In genomic region chr12:78203646-78204045, GRCm38 (mm10) we compare ENCODE assay signal across 31 mouse cellular contexts. TPM values are rescaled to one million over a fixed set of nuclear protein-coding genes. Genes with fewer than 3 reads are reported as not detected.
A peak's percentile ranks its signal among the peaks of the same experiment; 100 is the strongest.
DNase-seq lines count a peak whose midpoint lies in the region; ATAC-seq lines count a peak whose summit lies in the region.
"Had no signal": no experiment of that assay in that cellular context is flagged by ENCODE, and none has a peak within 500 bp of the region (broad histone marks: within the 10 kb centered on the region; RNA-seq: fewer than 3 reads in every experiment).

No protein-coding gene starts in this region.

- ATAC-seq in neural tube, embryonic 14.5 days (ENCODE audit: low read depth): peak; percentile 38; the same call in 1 of the 2 replicates
- ATAC-seq in neural tube, embryonic 15.5 days (ENCODE audit: low FRiP score): no peak
- ATAC-seq in hindbrain, embryonic 13.5 days (ENCODE audit: low FRiP score): no peak
- ATAC-seq: forebrain, embryonic 15.5 days; midbrain, embryonic 15.5 days had no signal

- 38% methylated on average over 5 of the region's 5 CpGs for WGBS in neural tube, embryonic 14.5 days
- WGBS in neural tube, embryonic 15.5 days: 41% methylated on average over 5 of the region's 5 CpGs
- 55% methylated on average over 5 of the region's 5 CpGs for WGBS in embryonic facial prominence, embryonic 10.5 days
- 58% methylated on average over 5 of the region's 5 CpGs for WGBS in limb, embryonic 10.5 days
- 48% methylated on average over 5 of the region's 5 CpGs for WGBS in hindbrain, embryonic 13.5 days

- H3K36me3 ChIP-seq in neural tube, embryonic 14.5 days (ENCODE audit: control insufficient read depth, insufficient read depth, low read length): no peaks in the 10 kb centered on the region
- no peaks in the 10 kb centered on the region for H3K36me3 ChIP-seq in neural tube, embryonic 15.5 days
- H3K36me3 ChIP-seq in embryonic facial prominence, embryonic 10.5 days (replicated peaks): no peaks in the 10 kb centered on the region
- H3K36me3 ChIP-seq in limb, embryonic 10.5 days: no peaks in the 10 kb centered on the region
- no peaks in the 10 kb centered on the region for H3K36me3 ChIP-seq in hindbrain, embryonic 13.5 days
- H3K36me3 ChIP-seq: embryonic facial prominence, embryonic 12.5 days; forebrain, embryonic 15.5 days; heart, embryonic 12.5 days; hindbrain, embryonic 10.5 days; lung, embryonic 15.5 days; midbrain, embryonic 15.5 days had no signal

- H3K27ac ChIP-seq in neural tube, embryonic 14.5 days (ENCODE audit: low read depth, low read length): no peak overlapping the region
- no peak overlapping the region for H3K27ac ChIP-seq in neural tube, embryonic 15.5 days (replicated peaks)
- H3K27ac ChIP-seq in embryonic facial prominence, embryonic 10.5 days (replicated peaks): no peak overlapping the region; the same call in 1 of the 2 replicates
- H3K27ac ChIP-seq in limb, embryonic 10.5 days: peak overlapping the region; percentile 56
- no peak overlapping the region for H3K27ac ChIP-seq in hindbrain, embryonic 13.5 days
- H3K27ac ChIP-seq: embryonic facial prominence, embryonic 12.5 days; forebrain, embryonic 15.5 days; hindbrain, embryonic 10.5 days; kidney, postnatal 0 days; liver, embryonic 14.5 days; lung, embryonic 15.5 days; midbrain, embryonic 15.5 days had no signal

- no peak overlapping the region for H3K9ac ChIP-seq in neural tube, embryonic 14.5 days (replicated peaks; ENCODE audit: low read depth, low read length)
- H3K9ac ChIP-seq in neural tube, embryonic 15.5 days (replicated peaks): no peak overlapping the region
- no peak overlapping the region for H3K9ac ChIP-seq in hindbrain, embryonic 13.5 days
- H3K9ac ChIP-seq: embryonic facial prominence, embryonic 12.5 days; forebrain, embryonic 15.5 days; heart, embryonic 12.5 days; liver, embryonic 14.5 days; lung, embryonic 15.5 days; midbrain, embryonic 15.5 days had no signal

- no peak overlapping the region for H3K4me2 ChIP-seq in neural tube, embryonic 14.5 days (ENCODE audit: low read depth, low read length)
- no peak overlapping the region for H3K4me2 ChIP-seq in neural tube, embryonic 15.5 days
- H3K4me2 ChIP-seq in hindbrain, embryonic 13.5 days: no peak overlapping the region
- H3K4me2 ChIP-seq: embryonic facial prominence, embryonic 12.5 days; forebrain, embryonic 15.5 days; heart, embryonic 12.5 days; lung, embryonic 15.5 days; midbrain, embryonic 15.5 days had no signal

- no peak overlapping the region for H3K4me3 ChIP-seq in neural tube, embryonic 14.5 days (ENCODE audit: low read depth, low read length)
- no peak overlapping the region for H3K4me3 ChIP-seq in neural tube, embryonic 15.5 days (replicated peaks)
- no peak overlapping the region for H3K4me3 ChIP-seq in embryonic facial prominence, embryonic 10.5 days
- H3K4me3 ChIP-seq in limb, embryonic 10.5 days: no peak overlapping the region
- no peak overlapping the region for H3K4me3 ChIP-seq in hindbrain, embryonic 13.5 days
- H3K4me3 ChIP-seq: embryonic facial prominence, embryonic 12.5 days; erythroblast, embryonic 14.5 days; forebrain, embryonic 15.5 days; heart, embryonic 12.5 days; hindbrain, embryonic 10.5 days; lung, embryonic 15.5 days; midbrain, embryonic 15.5 days; myocyte had no signal

- H3K4me1 ChIP-seq in neural tube, embryonic 14.5 days (ENCODE audit: control insufficient read depth, insufficient read depth, low read length): no peaks in the 10 kb centered on the region
- 0 out of 2 replicates have a peak, but pooled peaks cover 8% of the 10 kb centered on the region for H3K4me1 ChIP-seq in neural tube, embryonic 15.5 days
- peaks cover 6% of the 10 kb centered on the region for H3K4me1 ChIP-seq in embryonic facial prominence, embryonic 10.5 days
- H3K4me1 ChIP-seq in limb, embryonic 10.5 days: peaks cover 12% of the 10 kb centered on the region; the same call in 1 of the 2 replicates
- 0 out of 2 replicates have a peak, but pooled peaks cover 3% of the 10 kb centered on the region for H3K4me1 ChIP-seq in hindbrain, embryonic 13.5 days (replicated peaks)
- H3K4me1 ChIP-seq: embryonic facial prominence, embryonic 12.5 days; heart, embryonic 12.5 days; lung, embryonic 15.5 days; midbrain, embryonic 15.5 days had no signal

- no peaks in the 10 kb centered on the region for H3K9me3 ChIP-seq in neural tube, embryonic 14.5 days (ENCODE audit: control insufficient read depth, low read length)
- no peaks in the 10 kb centered on the region for H3K9me3 ChIP-seq in neural tube, embryonic 15.5 days (replicated peaks)
- no peaks in the 10 kb centered on the region for H3K9me3 ChIP-seq in embryonic facial prominence, embryonic 10.5 days
- no peaks in the 10 kb centered on the region for H3K9me3 ChIP-seq in limb, embryonic 10.5 days (replicated peaks)
- no peaks in the 10 kb centered on the region for H3K9me3 ChIP-seq in hindbrain, embryonic 13.5 days
- H3K9me3 ChIP-seq: embryonic facial prominence, embryonic 12.5 days; forebrain, embryonic 15.5 days; heart, embryonic 12.5 days; hindbrain, embryonic 10.5 days; lung, embryonic 15.5 days; midbrain, embryonic 15.5 days had no signal

- no peaks in the 10 kb centered on the region for H3K27me3 ChIP-seq in neural tube, embryonic 14.5 days (ENCODE audit: control insufficient read depth, insufficient read depth, low read length)
- no peaks in the 10 kb centered on the region for H3K27me3 ChIP-seq in neural tube, embryonic 15.5 days (replicated peaks)
- H3K27me3 ChIP-seq in embryonic facial prominence, embryonic 10.5 days (replicated peaks; ENCODE audit: low read depth, poor library complexity, severe bottlenecking): no peaks in the 10 kb centered on the region
- no peaks in the 10 kb centered on the region for H3K27me3 ChIP-seq in limb, embryonic 10.5 days (ENCODE audit: low read depth, poor library complexity, severe bottlenecking)
- no peaks in the 10 kb centered on the region for H3K27me3 ChIP-seq in hindbrain, embryonic 13.5 days
- H3K27me3 ChIP-seq: embryonic facial prominence, embryonic 12.5 days; forebrain, embryonic 15.5 days; heart, embryonic 12.5 days; lung, embryonic 15.5 days; midbrain, embryonic 15.5 days had no signal

- peak; percentile 28 for DNase-seq in embryonic facial prominence, embryonic 10.5 days (ENCODE audit: low spot score)
- DNase-seq in limb, embryonic 10.5 days (ENCODE audit: low spot score): no peak
- DNase-seq in left cerebral cortex, adult 9 months (ENCODE audit: low spot score in 2 of 2): no peak
- no peak for DNase-seq in kidney, adult 8-10 months
- DNase-seq: adrenal gland, adult 8-10 months; cerebellum, adult 2 months; cerebellum, postnatal 25 days; gastrocnemius, postnatal 25 days; heart, adult 18-20 months; heart, postnatal 10 days; kidney, adult 11 months; layer of hippocampus, adult 9-11 months; lung, postnatal 4 days; right cerebral cortex, postnatal 14 days; thymus, postnatal 25 days had no signal

RNA-seq across cellular contexts. Expression of gene Gm6657, which starts 9.6 kb away (rescaled TPM):
- not detected in 2 replicates for polyA plus RNA-seq in neural tube, embryonic 14.5 days (2014; fragmentation: Nextera tagmentation; extraction: Ambion mirVana)
- not detected in 2 replicates for polyA plus RNA-seq in neural tube, embryonic 15.5 days (2015; fragmentation: Nextera tagmentation; extraction: Ambion mirVana)
- not detected in 2 replicates for polyA plus RNA-seq in embryonic facial prominence, embryonic 10.5 days (2016; fragmentation: Nextera tagmentation; extraction: Ambion mirVana)
- not detected in 2 replicates for polyA plus RNA-seq in limb, embryonic 10.5 days (2016; fragmentation: Nextera tagmentation; extraction: Ambion mirVana)
- not detected in 2 replicates for polyA plus RNA-seq in hindbrain, embryonic 13.5 days (2015; fragmentation: Nextera tagmentation; extraction: Ambion mirVana)
- polyA plus RNA-seq: C2C12; cerebellum, adult 2 months; embryonic facial prominence, embryonic 12.5 days; erythroblast, embryonic 14.5 days; forebrain, embryonic 15.5 days; heart, embryonic 12.5 days; hindbrain, embryonic 10.5 days; kidney, postnatal 0 days; large intestine, adult 2 months; liver, embryonic 14.5 days; lung, embryonic 15.5 days; midbrain, embryonic 15.5 days; myocyte; stomach, embryonic 14.5 days had no signal

RNA-seq across cellular contexts. Expression of gene Gphn, which starts 22.5 kb away (rescaled TPM):
- 67.4 and 86.2 TPM in 2 replicates for polyA plus RNA-seq in neural tube, embryonic 14.5 days (2014; fragmentation: Nextera tagmentation; extraction: Ambion mirVana)
- polyA plus RNA-seq in neural tube, embryonic 15.5 days (2015; fragmentation: Nextera tagmentation; extraction: Ambion mirVana): 49.3 and 64.6 TPM in 2 replicates
- 11.2 and 13.3 TPM in 2 replicates for polyA plus RNA-seq in embryonic facial prominence, embryonic 10.5 days (2016; fragmentation: Nextera tagmentation; extraction: Ambion mirVana)
- polyA plus RNA-seq in limb, embryonic 10.5 days (2016; fragmentation: Nextera tagmentation; extraction: Ambion mirVana): 9.8 and 10.8 TPM in 2 replicates
- polyA plus RNA-seq in hindbrain, embryonic 13.5 days (2015; fragmentation: Nextera tagmentation; extraction: Ambion mirVana): 34.9 and 37.4 TPM in 2 replicates
